Mouse (Mus musculus): ENCODE measurements around the gene Lrrfip1.

The Lrrfip1 gene

DNA sequence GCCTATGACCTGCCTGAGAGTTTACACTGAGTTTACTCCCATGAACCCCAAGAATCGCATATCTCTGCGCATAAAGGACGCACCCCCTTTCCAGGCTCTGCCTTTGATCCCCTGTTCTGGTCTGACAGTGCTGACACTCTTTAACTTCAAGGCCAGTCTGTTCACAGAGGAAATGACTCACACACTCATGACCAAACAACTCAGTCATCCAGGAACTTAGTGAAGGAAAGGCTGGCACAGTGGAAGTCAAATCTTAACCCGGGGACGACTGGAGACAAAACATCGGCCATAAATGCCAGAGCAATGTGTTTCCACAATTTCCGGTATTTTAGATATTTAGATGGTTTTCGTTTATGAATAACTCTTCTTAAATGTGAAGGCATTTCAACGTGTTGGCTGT, 25.4 kb downstream of the Lrrfip1 start:
- no peak for DNase-seq (ENCODE audit: low read depth)

DNA sequence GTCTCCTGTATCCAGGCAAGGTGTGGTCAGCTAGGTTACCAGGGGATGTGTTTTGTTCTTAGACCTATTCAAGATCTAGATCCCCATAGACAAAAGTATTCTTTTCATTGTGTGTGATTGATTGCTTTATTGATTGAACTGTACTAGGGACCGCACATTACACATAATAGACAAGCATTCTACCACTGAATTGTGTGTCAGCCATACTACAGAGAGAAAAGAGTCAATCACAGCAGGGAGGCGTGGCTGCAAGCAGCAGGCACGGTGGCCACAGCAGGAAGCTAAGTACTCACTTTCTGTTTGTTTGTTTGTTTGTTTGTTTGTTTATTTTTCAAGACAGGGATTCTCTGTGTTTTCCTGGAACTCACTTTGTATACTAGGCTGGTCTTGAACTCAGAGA, 25.9 kb downstream of the Lrrfip1 start:
- no peak for DNase-seq (ENCODE audit: low read depth)

DNA sequence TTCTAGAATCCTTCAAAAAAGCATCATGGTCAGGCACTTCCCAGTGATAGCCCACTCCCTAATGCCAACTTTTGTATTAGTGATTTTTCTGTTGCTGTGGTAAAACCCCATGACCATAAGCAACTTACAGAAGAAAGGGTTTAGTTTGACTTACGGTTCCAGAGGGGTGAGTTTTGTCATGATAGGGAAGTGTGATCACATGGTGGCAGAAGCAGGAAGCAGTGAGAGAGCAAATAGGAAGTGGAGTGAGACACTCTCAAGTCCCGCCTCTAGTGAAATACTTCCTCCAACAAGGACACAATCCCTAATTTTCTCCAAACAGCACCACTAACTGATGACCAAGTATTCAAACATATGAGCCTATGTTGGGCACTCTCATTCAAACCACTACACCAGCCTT, 28.4 kb downstream of the Lrrfip1 start:
- DNase-seq (ENCODE audit: low read depth): no peak

DNA sequence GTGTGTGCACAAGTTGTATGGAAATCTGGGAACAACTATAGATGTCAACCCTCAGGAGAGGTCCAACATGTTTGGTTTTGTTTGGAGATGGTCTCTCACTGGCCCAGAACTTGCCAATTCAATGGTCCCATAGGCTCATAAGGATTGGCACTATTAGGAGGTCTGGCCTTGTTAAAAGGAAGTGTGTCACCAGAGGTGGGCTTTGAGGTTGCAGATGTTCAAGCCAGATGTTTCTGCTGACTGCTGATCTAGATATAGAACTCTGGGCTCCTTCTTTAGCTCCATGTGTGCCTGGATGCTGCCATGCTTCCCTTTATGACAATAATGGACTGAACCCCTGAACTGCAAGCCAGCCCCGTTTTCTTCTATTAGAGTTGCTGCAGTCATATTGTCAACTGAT, 31.8 kb downstream of the Lrrfip1 start:
- DNase-seq (ENCODE audit: low read depth): no peak

DNA sequence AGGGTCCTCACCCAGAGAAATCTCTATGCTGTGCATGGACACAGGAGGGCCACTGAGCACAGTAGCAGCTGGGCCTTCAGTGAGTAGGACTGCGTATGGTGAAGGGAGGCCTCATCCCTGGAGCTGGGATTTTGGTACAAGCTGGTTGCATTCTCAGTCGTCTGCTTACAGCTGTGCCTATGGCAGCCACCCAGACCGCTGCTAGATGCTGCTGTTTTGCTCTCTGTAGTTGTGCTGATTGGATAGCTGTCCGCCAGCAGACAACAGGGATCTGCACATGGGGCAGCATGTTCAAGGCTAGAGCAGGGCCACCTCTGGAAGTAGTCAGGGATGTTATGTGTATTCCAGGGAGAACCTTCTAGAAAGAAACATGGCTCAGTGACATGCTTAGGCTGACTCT, 33.0 kb downstream of the Lrrfip1 start:
- DNase-seq (ENCODE audit: low read depth): no peak

DNA sequence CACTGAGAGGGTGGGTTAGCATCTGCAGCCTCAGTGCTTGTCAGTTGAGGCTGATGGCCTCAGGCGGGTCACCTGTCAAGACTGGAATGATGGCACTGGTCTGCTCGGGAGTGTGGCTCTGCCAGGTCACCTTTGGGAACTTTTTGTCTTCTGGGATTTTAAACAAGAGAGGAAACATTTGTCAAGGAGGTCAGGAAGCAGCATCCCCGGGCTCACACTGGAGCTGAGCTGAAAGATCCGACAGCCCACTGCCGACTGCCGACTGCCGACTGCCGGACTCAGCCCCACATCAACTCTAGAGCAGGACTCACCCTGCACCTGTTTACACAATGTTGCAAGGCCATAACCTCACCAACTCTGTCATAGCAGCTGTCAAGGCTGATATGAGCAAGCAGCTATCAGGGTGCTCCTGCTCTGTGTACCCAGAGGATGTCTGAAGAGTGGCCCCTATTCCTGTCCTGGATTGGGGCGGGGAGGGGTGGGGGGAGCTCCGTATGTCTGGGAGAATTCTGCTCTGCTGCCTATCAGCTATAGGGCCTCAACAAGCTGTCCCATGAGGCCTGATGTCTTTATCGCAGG, 33.9 kb downstream of the Lrrfip1 start:
- DNase-seq (ENCODE audit: low read depth): no peak

DNA sequence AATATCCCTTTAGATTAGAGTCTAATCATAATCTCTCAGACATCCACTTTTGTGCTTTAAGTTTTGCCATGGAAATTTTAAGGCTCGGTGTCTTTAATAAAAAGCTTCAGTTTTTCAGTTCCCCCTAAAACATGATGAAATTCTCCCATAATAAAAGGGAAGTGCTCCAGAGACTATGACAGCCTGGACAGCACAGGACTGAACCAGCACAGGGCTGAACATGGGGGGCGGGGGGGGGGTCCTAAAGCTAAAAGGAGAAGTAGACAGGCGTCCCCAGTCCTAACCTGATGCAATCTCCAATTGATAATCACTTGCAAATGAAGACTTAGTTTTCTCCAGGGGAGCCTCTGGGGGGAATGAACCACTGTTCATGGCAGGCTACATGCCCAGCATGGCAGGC, 36.0 kb downstream of the Lrrfip1 start:
- no peak for DNase-seq (ENCODE audit: low read depth)

DNA sequence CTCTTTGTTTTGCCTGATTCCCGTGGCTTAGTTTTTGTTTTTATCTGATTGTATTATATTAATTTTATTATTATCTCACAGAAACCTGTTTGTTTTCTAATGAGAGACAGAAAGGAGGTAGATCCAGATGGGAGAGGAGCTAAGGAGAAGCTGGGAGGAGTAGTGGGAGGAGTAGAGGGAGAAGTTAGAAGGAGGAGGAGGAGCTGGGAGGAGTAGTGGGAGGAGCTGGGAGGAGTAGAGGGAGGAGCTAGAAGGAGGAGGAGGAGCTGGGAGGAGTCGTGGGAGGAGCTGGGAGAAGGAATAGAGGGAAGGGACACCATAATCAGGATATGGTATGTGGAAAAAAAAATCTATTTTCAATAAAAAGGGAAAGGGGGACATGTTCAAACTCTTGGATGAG, 36.7 kb downstream of the Lrrfip1 start:
- DNase-seq (ENCODE audit: low read depth): no peak

DNA sequence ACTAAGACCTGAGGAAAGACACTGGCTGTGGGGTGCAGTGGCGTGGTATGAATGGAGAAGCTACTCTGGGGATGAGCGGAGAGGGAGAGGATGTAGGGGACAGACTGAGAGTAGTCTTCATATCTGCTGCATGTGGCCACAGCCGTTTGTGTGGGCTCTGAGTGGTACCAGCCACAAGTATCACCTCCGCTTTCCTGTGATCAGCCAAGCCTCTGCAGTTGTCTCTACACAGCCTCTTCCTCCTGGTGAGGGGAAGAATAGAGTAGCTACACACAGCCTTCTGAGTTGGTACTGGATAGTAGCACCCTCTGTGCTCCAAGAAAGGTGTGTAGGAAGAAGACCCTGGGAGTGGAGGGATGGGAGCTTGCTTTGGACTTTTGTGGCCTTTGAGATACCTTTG, 38.7 kb downstream of the Lrrfip1 start:
- DNase-seq (ENCODE audit: low read depth): no peak

DNA sequence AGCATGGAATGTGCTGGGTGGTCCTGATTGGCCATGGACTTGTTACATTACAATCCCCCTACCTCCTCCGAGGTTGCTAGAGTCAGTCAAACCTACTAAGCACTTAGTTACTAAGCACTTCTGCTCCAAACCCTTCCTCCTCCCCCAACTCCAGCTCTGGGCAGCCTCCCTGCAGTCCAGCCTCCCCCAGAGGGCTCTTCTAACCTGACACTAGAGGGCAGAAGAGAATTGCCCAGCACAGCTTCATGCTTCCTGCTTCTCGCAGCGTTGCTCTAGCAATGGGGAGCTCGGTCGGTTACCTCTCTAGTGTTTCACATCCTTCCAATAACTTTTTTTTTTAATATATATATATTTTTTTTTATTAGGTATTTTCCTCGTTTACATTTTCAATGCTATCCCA, 39.5 kb downstream of the Lrrfip1 start:
- peak; percentile 80 for DNase-seq (ENCODE audit: low read depth)

DNA sequence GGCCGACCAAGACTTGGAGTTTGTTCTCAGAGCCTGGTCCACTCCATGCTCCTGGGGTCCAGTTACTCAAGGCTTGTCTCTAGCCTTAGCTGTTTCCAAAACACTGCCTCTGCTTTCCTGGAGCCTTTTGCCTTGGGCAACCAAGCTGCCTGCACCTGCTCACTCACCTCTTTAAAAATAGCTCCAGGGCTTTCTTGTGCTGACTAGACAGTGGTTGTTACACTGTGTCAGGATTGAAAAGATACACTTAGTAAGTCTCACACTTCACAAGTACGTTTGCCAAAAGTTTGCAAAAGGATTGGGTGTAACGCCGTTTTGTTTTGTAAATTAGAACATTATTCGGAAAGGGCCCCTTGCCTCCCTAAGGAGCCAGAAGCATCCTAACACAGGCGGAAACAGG, 40.0 kb downstream of the Lrrfip1 start:
- no peak for DNase-seq (ENCODE audit: low read depth)

DNA sequence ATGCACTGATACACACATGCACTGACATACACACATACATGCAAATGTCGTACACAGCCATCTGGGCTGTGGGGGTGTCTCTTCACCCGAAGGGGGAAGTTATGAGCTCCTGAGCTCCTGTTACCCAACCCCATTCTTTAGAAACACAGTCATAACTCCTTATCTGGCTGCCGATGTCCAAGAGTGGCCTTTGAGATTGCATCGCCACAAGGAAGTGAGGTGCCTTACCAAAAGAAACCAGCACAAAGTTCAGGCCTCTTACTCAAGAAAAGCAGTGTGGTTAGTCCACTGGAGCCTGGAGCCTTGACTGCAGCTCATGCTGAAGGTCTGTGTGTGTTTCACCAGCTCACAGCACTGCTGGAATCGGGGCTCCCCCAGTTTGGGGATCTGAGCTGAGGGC, 43.1 kb downstream of the Lrrfip1 start:
- DNase-seq (ENCODE audit: low read depth): no peak

DNA sequence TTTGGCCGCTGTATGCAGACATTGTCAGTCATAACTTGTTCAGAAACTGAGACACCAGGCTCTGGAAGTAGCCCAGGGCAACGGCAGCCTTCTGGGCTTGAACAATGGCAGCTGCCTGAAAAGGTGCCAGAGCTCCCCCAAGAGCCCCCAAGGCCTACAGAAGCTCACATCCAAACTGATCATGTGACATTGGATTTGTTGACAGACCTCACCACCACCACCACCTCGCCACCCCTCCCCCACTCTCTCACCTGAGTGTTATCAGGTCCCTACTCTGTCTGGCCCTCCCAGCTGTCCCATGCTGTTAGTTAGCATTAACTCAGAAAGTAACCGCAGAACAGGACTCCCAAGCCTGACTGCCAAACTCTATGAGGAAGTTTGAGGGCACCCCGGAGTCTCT, 44.7 kb downstream of the Lrrfip1 start:
- no peak for DNase-seq (ENCODE audit: low read depth)

DNA sequence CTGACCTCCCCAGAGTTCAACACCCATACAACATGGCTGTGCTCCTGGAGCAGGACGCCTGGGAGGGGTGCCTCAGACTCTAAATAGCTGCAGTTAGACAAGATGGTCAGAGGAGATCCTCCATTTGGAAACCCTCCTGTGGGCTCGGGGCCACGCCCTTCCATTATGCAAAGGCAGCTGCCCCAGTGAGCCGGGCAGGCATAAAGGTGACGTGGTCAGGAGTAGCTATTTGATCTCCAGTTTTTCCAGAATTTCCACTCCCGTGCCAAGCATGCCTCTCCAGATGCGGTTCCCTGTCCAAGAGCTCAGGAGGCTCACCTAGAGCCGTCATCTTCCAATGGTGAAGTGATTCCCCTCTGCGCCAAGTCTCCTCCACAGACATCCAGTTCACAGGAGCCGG, 45.6 kb downstream of the Lrrfip1 start:
- no peak for DNase-seq (ENCODE audit: low read depth)

DNA sequence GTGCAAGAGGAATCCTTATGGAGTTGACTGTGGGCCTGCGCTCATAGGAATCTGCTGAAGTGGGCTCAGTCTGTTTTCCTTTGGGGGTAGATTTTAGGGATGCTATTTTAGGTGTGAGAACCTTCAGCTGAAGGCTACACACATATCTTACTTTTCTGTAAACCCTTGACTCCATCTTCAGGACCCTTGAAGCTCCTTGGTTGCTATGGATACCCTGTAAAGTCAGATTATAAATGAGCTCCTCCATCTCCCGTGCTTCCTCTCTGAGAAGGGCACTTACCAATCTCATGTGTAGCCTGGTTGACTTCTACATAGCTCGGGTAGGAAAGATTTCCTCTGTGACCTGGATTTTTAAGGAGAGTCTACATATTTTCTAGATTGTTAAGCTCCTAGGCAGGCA, 46.1 kb downstream of the Lrrfip1 start:
- no peak for DNase-seq (ENCODE audit: low read depth)

DNA sequence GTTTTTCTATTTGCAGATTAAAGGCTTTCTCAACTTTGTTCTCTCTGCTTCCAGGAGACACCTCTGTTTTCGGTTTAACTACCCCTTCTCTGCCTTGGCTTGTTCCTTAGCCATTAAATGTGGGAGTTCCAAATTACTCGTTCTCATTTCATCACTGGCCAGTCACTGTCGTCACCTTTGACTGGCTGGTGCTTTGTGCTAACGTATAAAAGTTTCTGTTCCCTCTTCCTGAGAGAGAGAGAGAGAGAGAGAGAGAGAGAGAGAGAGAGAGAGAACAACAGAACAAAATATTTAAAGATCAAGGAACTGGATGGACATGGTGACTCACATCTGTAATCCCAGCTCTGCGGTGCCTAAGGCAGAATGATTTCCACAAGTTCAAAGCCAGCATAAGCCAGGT, 47.7 kb downstream of the Lrrfip1 start:
- no peak for DNase-seq (ENCODE audit: low read depth)

DNA sequence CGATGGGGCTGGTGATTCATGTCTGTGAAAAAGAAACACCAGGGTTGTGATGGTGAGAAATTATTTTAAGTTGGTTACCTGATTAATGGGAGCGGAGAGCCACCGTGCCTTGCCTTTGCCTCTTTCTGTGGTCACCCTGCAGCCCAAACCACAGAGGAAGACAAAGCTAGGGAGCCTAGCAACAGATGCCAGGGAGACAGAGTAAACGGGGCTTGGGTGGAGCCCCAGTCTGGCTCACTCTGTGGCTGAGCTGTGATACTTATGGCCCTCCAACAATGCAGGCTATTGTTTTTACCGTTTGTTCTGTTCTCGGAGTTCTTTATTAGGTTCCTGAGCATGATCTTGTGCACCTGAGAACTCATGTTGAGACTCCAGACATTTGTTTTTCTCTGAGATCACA, 50.8 kb downstream of the Lrrfip1 start:
- DNase-seq (ENCODE audit: low read depth): peak; percentile 50

DNA sequence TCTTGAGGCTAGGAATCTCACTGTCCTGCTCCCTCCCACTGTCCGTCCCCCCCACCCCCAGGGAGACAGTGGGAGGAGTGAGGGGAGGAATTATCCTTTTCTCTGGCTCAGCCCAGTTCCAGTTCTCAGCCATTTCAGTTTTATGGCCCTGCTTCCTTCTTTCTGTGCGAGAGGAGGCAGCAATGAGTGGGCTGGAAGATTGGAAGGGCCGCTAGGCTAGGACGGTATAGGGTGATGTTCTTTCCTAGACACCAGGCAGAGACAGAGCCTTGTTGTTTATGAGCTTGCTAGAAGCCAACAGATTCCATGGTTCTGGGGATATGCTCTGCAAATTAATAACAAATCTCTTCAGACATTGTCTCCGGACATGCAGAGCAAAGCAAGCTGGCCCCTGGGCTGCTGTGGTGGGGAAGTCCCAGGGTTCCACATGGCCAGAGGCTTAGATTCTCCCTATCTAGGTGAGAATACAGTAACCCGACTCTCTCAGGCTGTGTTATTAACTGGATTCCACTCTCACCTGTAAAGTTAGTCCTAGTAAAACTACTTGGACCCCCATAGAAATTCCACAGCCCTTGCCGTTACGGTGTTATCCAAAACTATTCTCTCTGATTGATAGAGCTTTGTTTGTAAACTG, 53.0 kb downstream of the Lrrfip1 start:
- DNase-seq (ENCODE audit: low read depth): peak; percentile 32

DNA sequence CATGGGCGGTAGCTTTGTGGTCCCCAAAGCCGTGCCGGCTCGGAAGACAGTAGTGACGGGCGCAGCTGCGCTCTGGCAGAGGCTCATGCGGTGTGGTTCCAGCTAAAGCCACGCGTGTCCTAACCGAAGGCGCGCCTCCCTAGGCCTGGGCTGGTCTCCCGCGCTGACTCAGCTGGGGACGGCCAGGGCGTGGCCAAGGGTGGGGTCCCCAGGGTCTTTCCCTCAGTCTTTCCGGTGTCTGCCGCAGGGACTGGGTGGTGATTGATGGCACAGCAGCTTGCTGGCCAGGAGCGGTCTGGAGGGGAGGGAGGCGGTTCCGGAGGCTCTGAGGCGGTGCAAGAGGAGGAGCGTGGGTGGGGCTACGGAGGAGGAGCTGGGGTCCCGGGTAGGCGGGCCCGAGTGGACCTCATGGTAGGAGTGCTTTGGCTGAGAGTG, 54.2 kb downstream of the Lrrfip1 start:
- DNase-seq (ENCODE audit: low read depth): peak; percentile 97

DNA sequence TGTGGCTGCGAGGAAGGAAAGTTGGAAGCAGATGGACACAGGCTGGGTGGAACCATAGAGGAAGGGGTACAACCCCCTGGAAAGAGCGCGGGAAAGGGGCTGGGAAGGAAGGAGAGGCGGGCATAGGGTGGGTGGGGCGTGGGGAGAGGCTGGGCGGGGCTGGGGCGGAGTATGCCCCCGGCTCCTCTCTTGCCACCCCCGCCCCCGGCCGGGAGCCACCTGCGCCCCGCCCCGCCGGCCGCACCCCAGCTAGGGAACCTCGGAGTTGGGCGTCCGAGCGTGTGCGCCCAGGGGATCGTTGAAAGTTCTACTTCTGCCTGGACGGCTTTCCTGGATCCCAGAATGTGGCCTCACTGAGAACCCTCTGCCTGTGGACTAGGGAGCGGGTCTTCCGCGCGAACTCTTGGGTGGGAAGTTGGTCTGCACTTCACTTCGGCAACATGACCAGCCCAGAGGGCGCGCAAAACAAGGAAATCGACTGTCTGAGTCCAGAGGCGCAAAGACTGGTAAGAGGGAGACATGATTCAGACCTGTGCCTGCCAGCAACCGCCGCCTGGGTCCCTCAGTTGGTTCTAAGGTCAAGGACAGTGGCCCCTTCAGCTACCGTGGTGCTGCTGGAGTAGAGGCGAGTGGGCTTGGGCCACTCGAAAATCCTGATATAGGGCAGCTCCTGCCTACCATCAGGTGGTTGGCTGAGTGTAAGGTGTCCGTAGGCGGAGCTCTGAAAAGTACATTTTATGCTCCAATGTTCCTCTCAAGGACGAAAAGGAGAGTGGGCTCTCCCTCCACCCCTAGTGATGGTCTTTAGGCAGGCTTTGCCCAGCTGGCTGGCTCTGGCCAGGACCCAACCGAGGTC, 54.9 kb downstream of the Lrrfip1 start:
- DNase-seq (ENCODE audit: low read depth): peak; percentile 94

DNA sequence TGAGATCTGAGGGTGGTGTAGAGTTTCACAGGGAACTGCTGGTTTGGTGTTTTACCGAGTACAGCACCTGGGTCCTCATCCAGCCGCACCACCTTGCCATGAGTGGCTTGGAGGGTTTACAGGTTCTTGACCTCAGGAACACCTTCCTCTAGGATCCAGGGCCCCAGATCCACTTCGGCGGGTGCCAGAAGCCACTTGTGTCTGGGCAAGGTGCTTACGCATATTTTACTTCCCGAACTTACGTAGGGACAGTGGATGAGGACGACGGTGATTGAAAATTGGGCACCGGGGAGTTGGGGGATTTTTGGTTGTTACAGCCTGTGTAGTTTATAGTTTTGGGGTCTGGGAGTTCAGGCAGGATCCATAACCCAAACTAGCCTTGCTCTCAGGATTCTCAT, 55.5 kb downstream of the Lrrfip1 start:
- DNase-seq (ENCODE audit: low read depth): peak; percentile 59

DNA sequence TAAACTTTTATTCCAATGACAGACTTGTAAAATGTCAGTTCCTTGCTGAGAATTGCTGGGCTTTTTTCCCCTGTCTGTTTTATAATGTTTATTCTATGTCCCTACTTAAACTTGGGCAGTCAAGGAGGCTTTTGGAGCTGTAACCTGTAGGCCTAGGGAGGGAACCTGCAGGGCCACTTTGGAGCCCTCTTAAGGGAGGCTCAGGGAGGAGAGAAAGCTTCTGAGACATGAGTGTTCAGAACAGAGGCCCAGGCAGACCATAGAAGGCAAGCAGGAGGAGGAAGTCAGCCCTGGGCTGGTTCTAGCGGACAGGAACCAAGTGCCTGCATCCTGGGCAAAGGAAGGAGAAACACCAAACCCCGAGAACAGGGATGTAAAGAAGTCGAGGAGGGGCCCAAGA, 56.3 kb downstream of the Lrrfip1 start:
- peak; percentile 69 for DNase-seq (ENCODE audit: low read depth)

DNA sequence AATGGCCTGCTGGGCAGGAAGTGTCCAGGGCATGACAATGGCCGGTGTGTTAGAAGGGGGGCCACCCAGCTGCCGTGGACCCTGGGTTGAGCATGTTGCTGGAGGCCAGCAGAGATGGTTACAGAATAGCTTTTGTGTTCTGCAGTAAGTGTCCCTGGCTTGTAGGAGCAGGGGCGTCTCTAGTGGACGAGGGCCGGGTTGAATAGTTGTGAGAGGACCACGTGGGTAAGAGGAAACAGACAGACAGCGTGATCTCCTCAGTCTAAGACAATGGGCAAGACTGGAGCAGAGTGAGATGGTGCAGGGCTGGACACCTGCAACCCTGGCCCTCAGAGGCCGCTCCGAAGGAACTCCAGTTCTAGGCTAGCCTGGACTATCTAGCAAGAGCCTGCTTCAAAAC, 57.2 kb downstream of the Lrrfip1 start:
- peak; percentile 68 for DNase-seq (ENCODE audit: low read depth)

Measured in induced T-regulatory cell, adult 2 months (primary cell).